Mouse (Mus musculus) liver, embryonic 14.5 days (tissue): ENCODE data around the gene Alg2.

ENCODE experiments used
- CTCF ChIP-seq: IDR thresholded peaks from 2 replicates; pipeline ENCODE4 v1.5.1; 2016; ENCODE audit warnings: antibody characterized with exemption, low read depth, control low read depth
- EP300 ChIP-seq: IDR thresholded peaks from 2 replicates; pipeline ENCODE4 v1.6.1; 2016; ENCODE audit warnings: antibody characterized with exemption, low read depth

DNA sequence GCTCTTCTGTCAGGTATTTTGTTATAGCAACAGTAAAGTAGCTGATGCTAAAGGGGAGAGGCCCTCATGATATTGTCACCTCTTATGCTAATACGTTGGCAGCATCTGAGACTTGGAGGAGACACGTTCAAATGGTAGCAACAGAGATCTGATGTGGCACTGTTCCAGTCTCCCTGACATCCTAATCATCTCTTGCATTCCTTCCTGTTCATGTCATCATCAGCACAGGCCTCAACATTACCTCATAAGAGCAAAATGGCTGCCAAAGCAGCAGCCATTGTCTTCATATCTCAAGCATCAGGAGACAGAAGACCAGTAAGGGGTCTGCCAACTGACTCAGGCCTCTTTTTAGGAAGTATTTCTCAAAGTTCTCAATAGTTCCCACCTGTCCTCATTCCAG lies 20.6 kb upstream of the Alg2 start:
- TF ChIP-seq CTCF (no peak), EP300 (no peak)
